Mouse (Mus musculus): ENCODE measurements at regions not wholly inside any gene's neighbourhood (a gene's known extent, or its start where the extent isn't known, plus 50 kb on each side); places are given as distances from the start of the nearest gene placed in this dataset.

DNA sequence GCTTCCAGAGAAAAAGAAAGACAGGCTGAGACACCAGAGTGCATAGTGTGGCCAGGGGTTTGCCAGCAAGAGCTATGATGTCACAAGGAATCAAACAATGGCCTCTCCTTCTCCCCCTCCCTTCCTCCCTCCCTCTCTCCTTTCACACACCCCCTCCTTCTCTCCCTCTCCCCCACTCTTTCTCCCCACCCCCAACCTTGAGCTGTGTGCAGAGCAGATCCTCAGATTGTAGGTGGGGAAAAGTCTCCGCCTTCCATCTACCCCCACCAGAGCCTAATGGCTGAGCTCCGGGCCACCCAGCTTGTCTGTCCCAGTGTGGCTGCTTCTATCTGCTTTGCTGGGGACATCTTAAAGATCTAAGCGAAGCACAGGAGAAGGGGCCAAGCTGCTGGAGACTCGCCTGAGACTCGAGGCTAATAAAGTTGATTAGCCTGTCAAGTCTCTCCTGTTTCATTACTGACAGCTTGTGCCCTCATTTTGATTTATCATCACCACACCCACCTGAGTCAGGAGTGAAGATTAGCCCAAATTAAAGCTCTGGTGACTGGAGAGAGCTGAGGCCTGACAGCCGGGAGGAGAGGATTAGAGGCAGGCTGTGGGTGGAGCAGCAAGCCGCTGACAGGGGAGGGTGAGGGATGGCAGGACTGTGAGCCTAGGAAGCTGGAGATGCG lies 272.8 kb downstream of the Cbln1 start:
- no peak for DNase-seq

DNA sequence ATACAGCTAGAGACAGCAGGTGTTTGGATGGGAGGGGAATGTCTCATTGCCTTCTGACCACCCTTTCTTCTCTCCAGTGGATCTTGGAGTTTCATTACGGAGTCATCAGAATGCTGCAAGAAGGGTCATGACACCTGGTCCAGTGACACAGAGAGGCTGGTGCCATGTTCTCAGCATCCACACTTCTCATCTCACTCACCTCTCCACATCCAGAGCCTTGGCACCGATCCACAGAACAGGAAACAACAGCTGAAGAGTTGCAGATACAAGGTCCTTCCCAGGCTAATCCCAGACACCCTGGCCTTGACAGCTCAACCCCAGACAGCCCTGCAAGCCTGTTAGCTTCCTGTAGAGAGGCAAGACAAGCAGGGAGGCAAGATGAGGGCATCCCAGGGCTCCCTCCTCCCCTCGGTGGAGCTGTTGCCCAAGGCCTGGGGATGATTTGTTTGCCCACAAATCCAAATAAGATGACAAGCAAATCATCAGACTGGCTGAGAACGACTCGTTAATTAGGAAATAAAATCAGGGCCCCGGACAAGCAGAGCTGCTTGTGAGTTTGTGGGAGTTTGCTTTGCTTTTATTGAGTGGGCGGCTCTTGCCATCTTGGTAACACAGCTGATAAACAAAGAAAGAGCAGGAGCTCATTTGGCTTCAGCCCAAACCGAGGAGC lies 274.4 kb downstream of the Cbln1 start:
- peak; percentile 7 to 34 for DNase-seq

DNA sequence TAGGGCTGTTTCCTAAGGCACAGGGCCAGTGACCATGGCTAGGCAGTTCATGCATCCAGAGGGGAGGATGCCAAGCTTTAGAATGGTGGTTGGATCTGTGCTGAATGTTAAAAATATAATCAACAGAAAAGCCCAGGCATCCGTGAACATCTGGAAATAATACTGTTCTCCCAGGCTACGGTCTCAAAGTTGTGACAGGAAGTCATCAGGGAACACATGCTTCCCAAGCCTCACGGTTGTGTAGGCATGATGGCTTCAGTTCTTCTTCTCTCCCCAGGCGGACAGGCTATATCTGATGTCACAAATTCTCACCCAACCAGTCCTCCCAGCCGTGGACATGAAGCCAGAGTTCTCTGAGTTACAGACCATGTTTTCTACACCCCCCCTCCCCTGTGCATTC lies 275.4 kb downstream of the Cbln1 start:
- DNase-seq: no peak

DNA sequence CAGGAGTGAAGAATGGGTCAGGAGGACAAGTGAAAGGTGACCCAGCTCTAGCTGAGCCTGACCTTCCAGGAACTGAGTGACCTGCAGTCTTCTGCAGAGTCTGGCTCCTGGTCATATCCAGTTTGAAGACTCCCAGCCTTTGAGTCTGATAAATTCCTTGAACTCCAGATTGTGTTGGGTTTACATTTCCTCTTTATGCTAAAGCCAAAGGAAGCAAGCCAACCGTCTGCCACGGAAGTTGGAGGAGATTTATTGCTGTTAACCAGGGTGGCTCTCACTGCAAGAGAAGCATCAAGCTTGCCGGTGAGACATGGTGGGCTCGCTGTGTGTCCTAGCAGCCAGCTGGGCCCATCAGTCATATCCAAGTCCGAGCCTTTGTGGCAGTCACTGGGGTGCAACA lies 276.4 kb downstream of the Cbln1 start:
- DNase-seq: no peak

DNA sequence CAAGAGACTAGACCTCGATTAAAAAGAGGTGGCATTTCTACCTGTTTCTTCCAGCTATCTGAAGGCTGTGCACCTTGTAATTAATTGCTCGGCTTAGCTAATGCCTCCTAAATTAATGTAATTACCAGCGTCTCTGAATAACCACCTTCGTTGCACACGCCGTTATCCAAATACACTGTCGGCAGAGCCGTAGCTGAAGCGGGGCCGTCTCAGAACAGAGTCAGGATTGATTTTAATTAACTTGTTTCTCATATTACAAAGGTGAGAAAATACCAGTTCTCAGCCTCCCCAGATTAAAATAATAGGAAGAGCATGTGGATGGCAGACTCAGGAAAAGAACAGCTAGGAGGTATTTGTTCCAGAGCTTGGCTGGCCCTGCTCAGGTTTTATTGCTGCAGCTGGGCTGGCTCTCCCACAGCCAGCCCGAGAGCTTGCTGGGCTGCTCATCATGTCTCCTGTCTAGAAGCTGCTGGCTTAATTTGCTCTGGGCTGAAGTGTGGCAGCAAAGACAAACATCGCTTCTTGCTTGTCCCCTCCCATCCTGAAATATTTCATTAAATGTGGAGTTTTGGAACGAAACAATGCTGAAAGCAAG lies 282.5 kb downstream of the Cbln1 start:
- no peak for DNase-seq

DNA sequence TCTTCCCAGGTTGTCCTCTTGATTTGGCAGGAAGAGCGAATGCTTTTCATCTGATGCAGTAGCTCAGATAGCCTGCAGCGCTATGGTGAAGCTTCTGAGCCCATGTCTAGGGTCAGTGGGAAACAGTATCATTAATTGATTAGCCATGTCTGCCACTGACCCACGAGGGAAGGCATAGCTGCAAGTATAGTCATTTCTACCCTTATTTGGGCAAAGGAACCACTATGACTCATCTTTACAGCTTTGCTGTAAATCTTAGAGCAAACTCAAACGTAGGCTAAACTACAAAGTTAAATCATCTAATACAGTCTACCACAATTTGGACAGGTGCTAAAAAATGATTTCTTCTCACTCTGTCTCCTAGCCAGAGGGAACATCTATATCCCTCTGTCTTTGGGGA lies 289.5 kb downstream of the Cbln1 start:
- DNase-seq: no peak

DNA sequence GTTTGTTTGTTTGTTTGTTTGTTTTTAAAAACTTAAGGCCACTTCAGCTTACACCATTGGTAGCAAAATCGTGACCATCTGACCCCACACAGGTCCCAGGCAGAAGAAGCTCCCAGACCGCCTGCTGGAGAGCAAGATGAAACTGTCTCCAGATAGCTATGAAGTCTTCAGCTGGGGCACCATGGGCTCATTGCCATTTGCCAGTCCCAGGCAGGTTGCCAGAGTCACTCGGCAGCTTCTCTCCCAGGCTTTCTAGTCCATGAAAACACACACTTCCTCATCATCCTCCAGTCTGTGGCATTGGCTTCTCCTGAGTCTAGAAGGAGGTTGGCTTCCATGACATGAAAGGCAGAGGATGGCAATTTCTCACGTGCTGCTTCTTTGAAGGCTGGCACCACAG lies 293.5 kb upstream of the N4bp1 start:
- no peak for DNase-seq

DNA sequence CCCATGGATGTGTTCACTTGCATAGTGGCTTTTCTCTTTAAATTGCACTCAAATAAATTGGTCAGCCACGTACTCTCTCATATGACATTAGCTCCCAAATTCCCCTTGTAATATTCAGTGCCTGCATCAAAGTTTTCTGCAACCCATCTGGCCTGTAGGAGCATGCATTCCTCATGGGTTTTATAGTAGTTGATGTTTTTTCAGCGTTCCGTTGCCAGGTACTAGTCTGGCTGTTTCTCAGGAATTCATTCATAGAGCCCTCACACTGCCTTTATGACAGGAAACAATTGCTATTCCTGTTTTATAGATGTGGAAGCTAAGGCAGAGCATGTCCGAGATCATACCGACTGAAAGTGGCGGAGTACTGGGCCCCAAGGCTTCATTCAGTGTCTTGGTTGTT lies 292.6 kb upstream of the N4bp1 start:
- DNase-seq: no peak

DNA sequence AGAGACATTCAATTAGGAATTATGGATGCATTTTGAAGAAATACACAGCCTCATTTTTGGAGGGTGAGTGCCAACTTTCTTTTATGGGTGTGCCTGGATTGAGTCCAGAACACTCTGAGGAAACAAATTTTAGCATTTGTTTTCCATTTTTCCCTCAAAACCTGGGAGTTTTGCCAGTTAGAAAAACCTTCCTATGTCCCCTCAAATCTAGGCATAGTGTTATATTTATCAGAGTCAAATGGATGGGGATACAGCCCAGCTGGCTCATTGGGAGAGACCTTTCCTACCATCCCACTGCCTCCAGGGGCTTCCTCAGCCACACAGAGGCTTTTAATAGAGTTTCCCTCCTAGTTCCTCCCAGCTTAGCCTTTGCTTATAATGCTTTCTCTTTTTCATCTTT lies 290.0 kb upstream of the N4bp1 start:
- DNase-seq: no peak

DNA sequence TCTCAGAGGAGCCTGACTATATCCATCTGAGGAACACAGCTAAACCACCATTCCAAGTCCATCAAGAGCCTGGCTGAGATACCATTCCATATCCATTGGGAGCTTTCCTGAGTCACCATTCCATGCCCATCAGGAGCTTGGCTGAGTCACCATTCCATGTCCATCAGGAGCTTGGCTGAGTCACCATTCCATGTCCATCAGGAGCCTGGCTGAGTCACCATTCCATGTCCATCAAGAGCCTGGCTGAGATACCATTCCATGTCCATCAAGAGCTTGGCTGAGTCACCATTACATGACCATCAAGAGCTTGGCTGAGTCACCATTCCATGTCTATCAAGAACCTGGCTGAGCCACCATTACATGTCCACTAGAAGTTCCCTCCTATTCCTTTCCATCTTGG lies 288.7 kb upstream of the N4bp1 start:
- no peak for DNase-seq

DNA sequence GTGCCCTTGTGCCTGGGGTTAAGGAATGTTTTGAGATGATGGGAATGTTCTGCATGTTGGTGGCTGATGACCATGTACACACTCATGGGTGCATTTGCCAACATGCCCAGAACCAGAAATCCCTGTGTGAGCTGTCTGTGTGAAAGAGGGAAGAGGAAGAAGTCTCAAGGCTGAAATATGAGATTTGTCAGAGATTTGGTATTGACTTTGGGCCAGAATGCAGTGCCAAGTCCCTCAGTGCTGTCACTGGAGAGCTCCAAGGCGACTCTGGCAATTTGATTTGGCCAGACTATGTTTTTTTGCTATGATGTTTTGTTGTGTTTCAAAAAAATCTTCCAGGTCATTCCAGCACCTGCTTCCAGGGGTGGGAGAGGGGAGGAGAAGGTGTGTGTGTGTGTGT lies 281.7 kb upstream of the N4bp1 start:
- DNase-seq: no peak

DNA sequence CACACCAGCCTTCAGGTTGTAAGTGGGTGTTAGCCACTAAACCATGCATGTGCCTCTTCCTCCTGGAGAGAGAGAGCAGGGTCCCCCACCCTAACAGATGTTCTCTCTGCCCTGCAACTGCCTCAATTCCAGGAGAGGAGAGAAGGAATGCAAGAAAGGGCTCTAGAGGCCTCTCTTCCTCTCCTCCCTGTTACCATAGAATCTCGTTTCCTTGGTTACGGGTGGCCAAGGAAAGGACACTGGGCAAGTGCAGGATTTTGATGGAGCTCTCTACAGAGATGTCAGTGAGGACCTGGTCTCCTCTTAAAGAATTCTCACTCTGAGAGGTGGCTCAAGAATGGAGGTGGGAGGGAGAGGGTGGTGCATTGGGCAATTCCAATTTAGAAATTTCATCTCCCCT lies 275.4 kb upstream of the N4bp1 start:
- no peak for DNase-seq

DNA sequence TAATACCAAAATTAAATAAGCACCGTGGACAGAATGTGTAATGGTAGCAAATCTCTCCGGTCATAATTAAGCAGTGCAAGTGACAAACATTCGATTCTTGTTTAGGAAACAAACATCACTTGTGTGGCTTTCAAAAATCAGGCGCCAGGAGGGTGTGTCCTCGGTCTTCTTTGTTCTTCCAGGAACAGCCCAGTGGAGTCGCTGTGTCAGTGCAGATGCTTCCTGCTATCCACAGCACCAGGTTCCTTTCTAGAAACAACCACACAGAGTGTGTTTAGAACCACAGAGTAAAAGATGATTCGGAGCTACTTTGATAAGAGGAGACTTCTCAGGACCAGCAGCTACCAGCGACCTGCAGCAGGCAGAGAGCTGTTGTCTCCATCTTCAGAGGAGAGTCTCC lies 273.3 kb upstream of the N4bp1 start:
- DNase-seq: no peak

DNA sequence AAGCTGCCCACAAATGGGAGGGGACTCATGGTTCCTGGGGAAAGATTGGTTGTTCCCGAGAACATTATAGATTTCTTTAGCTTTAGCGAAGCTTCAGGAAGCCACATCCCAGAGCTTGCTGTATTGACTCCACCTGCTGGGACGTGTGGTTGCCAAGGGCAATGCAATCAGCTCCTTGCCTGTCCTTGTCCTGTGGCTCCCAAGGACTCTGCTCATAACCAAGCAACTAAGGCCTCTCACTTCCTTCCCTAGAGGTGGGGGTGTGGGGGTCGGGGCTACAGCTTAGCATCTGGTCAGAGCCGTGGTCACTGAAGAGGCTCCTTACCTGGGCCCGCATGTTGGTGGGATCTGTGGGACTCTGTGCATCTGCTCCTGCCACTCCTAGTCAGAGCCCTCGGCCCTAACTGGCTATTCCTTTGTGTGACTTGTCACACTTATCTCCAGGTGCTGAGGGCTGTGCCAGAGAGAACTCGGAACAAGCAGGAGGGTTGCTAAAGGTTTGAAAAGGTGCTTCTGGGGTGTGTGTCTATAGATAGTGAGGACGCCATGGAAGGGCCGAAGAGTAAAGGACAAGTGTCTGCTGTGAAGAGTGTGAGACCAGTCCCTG lies 270.9 kb upstream of the N4bp1 start:
- no peak for DNase-seq

DNA sequence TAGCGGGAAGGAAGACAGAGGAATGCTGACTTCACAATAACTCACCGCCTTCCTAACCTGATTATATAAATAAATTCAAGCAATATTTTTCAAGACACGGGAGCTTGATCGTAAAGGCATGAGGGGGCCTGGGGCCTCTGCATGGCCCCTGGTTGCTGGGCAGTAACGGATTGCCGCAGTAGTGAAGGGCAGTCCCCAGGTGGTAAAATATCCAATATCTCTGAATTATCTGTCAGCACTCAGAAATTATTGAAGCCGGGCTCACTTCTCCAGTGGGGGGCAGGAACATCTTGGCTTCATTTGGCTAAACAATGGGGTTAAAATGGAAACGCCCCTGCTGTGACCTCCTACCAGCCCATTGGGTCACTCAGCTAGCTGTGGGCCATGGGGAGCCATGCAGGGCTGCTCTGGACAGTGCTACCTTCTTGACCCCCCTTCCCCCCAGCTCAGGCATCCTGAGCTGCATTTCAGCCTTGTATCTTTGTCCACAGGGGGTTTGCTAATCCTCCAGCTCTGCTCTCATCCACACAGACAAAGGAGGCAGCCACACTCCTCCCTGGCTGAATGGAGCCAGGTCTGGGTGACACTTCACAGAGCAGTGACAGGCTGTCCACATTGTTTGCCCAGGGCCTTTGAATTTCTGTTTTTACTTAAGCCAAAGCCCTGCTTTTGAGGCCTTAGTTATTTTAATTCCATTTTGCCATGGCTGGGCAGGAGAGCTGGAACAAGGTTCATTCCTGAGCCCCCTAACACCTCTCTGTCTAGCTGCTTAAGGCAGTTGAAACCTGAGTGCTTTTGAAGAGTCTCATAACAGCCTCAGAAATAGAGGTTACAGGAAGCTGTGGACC lies 267.2 kb upstream of the N4bp1 start:
- no peak for DNase-seq

DNA sequence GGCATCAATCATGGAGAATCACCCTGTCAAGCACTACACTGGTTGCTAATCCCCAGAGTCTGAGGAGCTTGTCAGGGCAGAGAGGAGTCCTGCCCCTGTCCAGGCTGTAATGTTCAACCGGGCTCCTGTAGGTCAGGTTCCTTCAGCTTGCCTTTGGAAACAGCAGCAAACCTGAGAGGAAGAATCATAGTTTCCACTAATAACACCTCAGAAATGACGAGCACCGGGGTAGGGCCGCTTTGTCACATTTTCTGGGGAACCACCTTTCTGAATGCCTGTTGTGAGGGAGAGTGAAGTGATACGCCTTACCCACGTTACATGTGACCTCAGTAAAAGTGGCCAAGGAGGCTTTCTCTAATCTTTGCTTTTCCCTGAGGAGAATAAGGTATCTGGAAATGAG lies 263.8 kb upstream of the N4bp1 start:
- DNase-seq: no peak

DNA sequence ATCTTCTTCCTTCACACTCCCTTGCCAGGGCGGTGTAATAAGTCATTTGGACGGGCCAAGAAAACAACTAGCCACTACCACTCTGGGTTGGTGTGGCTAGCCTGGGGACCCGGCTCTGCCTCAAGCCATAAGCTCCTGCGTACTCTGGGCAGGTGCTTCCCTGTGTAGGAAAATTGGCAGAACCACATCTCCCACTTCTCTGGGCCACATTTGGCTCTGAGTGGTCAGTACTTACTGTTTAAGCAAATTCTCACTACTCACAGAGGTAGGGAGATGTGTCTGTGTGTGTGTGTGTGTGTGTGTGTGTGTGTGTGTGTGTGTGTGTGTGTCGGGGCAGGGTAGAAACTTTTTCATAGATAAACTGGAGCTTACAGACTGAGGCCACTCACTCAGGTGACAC lies 262.6 kb upstream of the N4bp1 start:
- DNase-seq: no peak

DNA sequence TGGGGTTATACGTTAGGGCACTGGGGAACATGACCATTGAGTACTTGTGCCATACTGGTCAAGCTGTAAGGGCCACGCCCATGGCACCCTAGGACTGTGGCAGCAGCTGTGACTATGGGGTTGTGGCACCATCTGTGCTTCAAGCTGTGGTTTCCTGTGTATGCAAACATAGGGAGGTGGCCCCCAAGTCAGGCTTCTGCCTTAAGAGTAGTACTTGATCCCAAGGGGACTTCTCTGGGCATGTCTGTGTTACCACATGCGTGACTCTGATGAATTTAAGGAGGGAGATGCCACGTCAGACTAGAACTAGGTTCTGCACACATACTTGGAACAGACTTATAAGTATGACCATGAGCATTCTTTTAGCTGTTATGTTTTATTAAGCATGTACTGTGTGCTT lies 252.4 kb upstream of the N4bp1 start:
- DNase-seq: no peak

DNA sequence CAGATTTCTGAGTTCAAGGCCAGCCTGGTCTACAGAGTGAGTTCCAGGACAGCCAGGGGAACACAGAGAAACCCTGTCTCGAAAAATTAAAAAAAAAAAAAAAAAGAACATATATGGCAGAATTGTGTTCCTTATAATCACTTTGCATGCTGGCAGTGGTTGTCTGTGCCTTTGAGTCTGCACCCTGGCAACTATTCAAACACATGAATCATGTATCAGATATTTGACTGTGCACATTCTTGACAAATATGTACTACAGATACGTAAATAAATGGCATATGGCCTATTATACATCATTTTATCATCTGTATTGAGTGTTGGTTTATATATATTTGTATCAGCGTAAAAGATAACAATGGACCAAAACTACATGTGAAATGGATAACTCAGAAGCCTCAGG lies 246.7 kb upstream of the N4bp1 start:
- no peak for DNase-seq

DNA sequence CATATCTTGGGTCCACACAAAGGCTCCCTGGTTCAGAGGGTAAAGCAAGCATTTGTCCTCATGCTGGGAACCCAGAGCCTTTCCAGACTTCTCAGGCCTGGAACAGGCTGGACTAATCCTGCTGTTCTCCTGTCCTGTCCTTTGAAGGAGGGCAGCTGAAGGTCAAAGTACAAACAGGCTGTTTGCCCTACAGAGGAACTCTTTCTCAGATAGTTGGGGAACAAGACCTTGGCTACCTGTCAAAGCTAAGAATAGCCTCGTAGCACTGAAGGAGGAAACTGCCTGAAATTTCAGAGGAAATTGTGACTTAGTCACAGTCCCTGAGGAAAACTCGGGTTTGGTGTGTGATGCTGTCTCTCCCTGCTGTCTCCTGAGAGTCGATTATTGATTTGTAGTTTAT lies 245.6 kb upstream of the N4bp1 start:
- no peak for DNase-seq

DNA sequence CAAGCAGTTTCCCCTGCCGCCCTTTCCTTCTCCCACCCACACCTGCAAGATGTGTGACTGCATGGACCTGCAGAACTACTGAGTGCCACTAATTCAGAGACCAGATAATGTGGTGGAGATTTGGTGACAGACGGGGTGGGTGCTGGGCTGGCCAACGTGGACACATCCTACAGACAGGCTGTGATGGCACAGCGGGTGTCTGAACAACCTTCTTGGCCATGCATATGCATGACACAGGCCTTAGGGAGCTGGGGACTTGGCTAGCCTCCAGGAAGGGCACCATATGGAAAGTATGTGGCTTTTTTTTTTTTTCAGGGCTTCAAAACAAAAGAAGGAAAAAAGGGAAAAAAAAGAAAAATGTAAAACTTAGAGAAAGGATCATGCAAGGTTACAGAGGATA lies 243.5 kb upstream of the N4bp1 start:
- no peak for DNase-seq

DNA sequence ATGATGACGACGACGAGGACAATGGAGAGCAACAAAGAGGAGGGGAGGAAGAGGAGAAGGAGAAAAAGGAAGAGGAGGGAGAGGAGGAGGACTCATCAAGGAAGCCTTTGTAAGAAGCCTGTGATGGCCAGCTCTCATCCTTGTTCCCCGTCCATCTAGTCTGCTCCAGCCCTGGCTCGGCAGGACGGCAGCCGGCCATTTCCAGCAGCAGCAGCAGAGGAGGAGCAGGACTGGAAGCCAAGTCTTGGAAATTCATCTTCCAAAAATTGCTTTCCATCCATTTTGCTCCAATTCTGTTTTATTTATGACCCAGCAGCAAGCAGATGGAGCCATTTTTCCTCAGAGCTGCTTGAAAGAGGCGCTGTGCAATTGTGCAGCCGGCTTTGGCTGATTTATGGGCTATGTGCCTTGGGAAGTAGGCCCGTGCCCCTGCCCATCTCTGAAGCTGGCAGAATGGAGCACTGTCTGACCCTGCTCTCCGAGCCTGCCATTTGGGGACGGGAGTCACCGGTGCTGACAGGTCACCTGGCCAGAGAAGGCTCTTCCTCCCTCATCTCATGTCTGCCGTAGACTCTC lies 231.2 kb upstream of the N4bp1 start:
- DNase-seq: no peak

DNA sequence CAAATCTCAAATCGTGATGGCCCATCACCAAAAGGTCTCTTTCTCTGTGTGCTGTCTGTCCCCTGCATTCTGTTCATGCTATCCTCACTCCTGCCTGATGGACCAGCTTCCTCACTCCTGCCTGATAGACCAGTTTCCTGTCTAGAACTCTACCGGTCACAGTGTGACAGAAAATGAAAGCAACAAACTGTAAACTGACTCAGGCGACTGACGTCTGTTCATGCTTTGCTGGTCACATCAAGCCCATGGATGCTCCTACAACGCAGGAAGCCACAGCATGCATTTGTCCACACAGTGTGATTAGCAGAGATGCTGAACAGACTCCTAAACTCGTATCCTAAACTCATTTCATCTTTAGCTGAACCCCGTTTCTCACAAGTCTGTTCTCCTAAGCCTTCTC lies 227.3 kb upstream of the N4bp1 start:
- DNase-seq: no peak
